Mouse (Mus musculus): ENCODE data around the gene Loxl1. TPM values are rescaled to one million over a fixed set of nuclear protein-coding genes. Genes with fewer than 3 reads are reported as not detected.

Gene Loxl1
- total and polyA plus RNA-seq, 3 experiments: not detected

DNA sequence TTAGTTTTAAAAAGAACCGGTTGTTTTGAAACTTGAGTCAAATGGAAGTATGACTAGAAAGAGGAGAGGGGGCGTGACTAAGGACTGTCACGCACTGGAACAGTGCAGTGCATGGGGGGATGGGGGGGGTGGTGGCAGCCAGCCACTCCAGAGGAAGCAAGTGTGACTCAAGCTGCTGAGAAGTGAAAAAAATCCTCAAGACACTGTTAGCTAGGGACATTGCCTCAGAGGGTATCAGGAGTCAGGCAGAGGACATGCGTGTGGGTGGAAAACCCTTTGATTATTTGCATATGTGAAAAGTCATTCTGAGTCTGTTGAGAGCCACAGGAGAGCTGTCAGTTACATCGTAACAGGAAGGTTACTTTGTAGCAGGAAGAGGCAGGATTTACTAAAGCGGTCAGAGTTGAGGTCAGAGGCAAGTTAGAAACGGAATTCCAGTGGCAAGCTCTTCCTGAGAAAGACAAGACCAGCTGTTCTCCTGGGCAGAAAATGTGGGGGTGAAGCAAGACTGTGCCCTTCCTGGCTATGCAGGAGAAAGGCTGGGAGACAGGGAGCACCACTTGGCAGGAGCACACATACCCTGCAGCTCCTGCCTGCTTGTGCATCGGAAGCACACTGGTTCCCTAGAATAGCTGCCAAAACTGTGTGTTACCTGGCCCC is 37.7 kb downstream of the Loxl1 start:
- no peaks in the 10 kb centered on the region for H3K79me2 ChIP-seq (replicated peaks; ENCODE audit: control insufficient read depth, extremely low read depth, insufficient read depth, poor library complexity, severe bottlenecking)
- H3K4me1 ChIP-seq (ENCODE audit: control insufficient read depth in 1 of 2, insufficient read depth in 2 of 2): peaks cover 32 to 87% of the 10 kb centered on the region in 2 experiments
- dilution Hi-C loops (cut with MboI; ENCODE audit: extremely low pct_ligation_motif_present, extremely low pct_unique_long_range_greater_than_20kb, low sequenced_read_pairs): no loop called here
- peak; percentile 96 for DNase-seq (ENCODE audit: extremely low read depth)
- in situ Hi-C loops (cut with MboI; ENCODE audit: low pct_ligation_motif_present, low pct_unique_long_range_greater_than_20kb, low sequenced_read_pairs): no loop called here
- peak overlapping the region; percentile 33 to 46 (median 37) for H3K4me3 ChIP-seq (replicated peaks in 1 of 3; ENCODE audit: low read depth in 2 of 3, low read length in 2 of 3, poor library complexity in 1 of 3)
- no peaks in the 10 kb centered on the region for H3K36me3 ChIP-seq (replicated peaks in 1 of 2; ENCODE audit: control insufficient read depth in 1 of 2, insufficient read depth in 1 of 2, low read length in 1 of 2)
- peak overlapping the region; percentile 46 for H3K9ac ChIP-seq (ENCODE audit: insufficient read depth, low read depth)
- peak overlapping the region; percentile 99 for H3K27ac ChIP-seq (ENCODE audit: insufficient read depth, low read depth)
- TF ChIP-seq POLR2AphosphoS2 (IDR thresholded peaks at IDR 0.05; ENCODE audit: low read depth, low read length) (no peak), MAX (IDR thresholded peaks at IDR 0.05; ENCODE audit: low read length) (peak; percentile 57; the same call in 1 of the 2 replicates), USF1 (IDR thresholded peaks at IDR 0.05; ENCODE audit: low read depth, low read length) (no peak), ZMIZ1 (IDR thresholded peaks at IDR 0.05; ENCODE audit: low read depth, low read length) (no peak), TBP (conservative IDR thresholded peaks at IDR 0.05; ENCODE audit: low read depth, low read length) (peak; percentile 65; the same call in 1 of the 2 replicates), HCFC1 (IDR thresholded peaks at IDR 0.05; ENCODE audit: low read depth, low read length) (peak; percentile 43), TCF12 (IDR thresholded peaks at IDR 0.05; ENCODE audit: low read depth, low read length) (peak; percentile 85), NRF1 (IDR thresholded peaks at IDR 0.05; ENCODE audit: low read depth, low read length) (peak; percentile 72), CTCF (conservative IDR thresholded peaks at IDR 0.05 in 1 of 2, IDR thresholded peaks at IDR 0.05 in 1 of 2; ENCODE audit: low read depth in 2 of 2, low read length in 2 of 2) (no peak), JUN (IDR thresholded peaks at IDR 0.05; ENCODE audit: insufficient read depth, low read depth, low read length) (no peak; the same call in 1 of the 2 replicates), GABPA (IDR thresholded peaks at IDR 0.05; ENCODE audit: insufficient replicate concordance, low read depth, low read length) (no peak), MAFK (IDR thresholded peaks at IDR 0.05; ENCODE audit: insufficient replicate concordance, low read length) (0 out of 2 replicates have a peak, but pooled peaks have one; percentile 2), BHLHE40 (IDR thresholded peaks at IDR 0.05; ENCODE audit: low read depth, low read length) (peak; percentile 99), CHD2 (IDR thresholded peaks at IDR 0.05; ENCODE audit: low read length) (peak; percentile 89), ETS1 (conservative IDR thresholded peaks at IDR 0.05; ENCODE audit: low read depth, low read length) (peak; percentile 99), KAT2A (IDR thresholded peaks at IDR 0.05; ENCODE audit: insufficient replicate concordance, low read length) (no peak), SIN3A (IDR thresholded peaks at IDR 0.05; ENCODE audit: low read length) (peak; percentile 91), UBTF (IDR thresholded peaks at IDR 0.05; ENCODE audit: low read depth, low read length) (no peak), EP300 (IDR thresholded peaks at IDR 0.05; ENCODE audit: low read length) (peak; percentile 86), ELF1 (IDR thresholded peaks at IDR 0.05; ENCODE audit: low read depth, low read length) (peak; percentile 34), MEF2A (IDR thresholded peaks at IDR 0.05; ENCODE audit: borderline replicate concordance, low read depth, low read length) (peak; percentile 91), MXI1 (IDR thresholded peaks at IDR 0.05; ENCODE audit: low read depth, low read length) (no peak), MAZ (IDR thresholded peaks at IDR 0.05; ENCODE audit: low read depth, low read length) (peak; percentile 55; the same call in 1 of the 2 replicates), RAD21 (IDR thresholded peaks at IDR 0.05; ENCODE audit: low read depth, low read length) (no peak; the same call in 1 of the 2 replicates), IRF4 (IDR thresholded peaks at IDR 0.05; ENCODE audit: low read depth, low read length) (peak; percentile 90), ZC3H11A (IDR thresholded peaks at IDR 0.05; ENCODE audit: low read depth, low read length) (no peak), POLR2A (IDR thresholded peaks at IDR 0.05; ENCODE audit: low read depth, low read length) (no peak; the same call in none of the 2 replicates), ZNF384 (IDR thresholded peaks at IDR 0.05; ENCODE audit: low read depth, low read length) (peak; percentile 96), MYC (IDR thresholded peaks at IDR 0.05; ENCODE audit: low read depth, low read length) (peak; percentile 88), RCOR1 (conservative IDR thresholded peaks at IDR 0.05; ENCODE audit: low read depth, low read length) (peak; percentile 71)
- H3K4me2 ChIP-seq (ENCODE audit: insufficient read depth, low read depth, poor library complexity, severe bottlenecking): peak overlapping the region; percentile 54
- H3K27me3 ChIP-seq (replicated peaks): no peaks in the 10 kb centered on the region
- no peaks in the 10 kb centered on the region for H3K9me3 ChIP-seq (replicated peaks; ENCODE audit: low read length)

All from CH12.LX (cell line).